Mouse (Mus musculus) heart, postnatal 0 days (tissue): Measurements from ENCODE around the gene 5730596B20Rik. TPM values are rescaled to one million over a fixed set of nuclear protein-coding genes. Genes with fewer than 3 reads are reported as not detected.
A peak's percentile ranks its signal among the peaks of the same experiment; 100 is the strongest.

ENCODE experiments used
- ATAC-seq: fragments of 200-750 bp; cut with Nextera tagmentation; 2 replicates; pipeline ENCODE4 v1.8.0; 2017; ENCODE audit warnings: low read depth, moderate number of reproducible peaks, moderate library complexity; ENCODE audit not compliant: insufficient read depth
- DNase-seq: peaks from one replicate; pipeline ENCODE4 v3.0.0-alpha.2; 2016; ENCODE audit warnings: low spot score
- H3K27ac ChIP-seq: fragments of 300-500 bp; sonication (generic); 2 replicates; pipeline ENCODE4 v1.5.1; 2014; ENCODE audit warnings: low read depth, mild to moderate bottlenecking
- H3K27me3 ChIP-seq: fragments of 300-500 bp; sonication (generic); 2 replicates; pipeline ENCODE4 v1.6.1; 2014; ENCODE audit warnings: low read length, mixed read lengths; ENCODE audit not compliant: control insufficient read depth, insufficient read depth
- H3K36me3 ChIP-seq: fragments of 300-500 bp; sonication (generic); replicated peaks from 2 replicates; pipeline ENCODE4 v1.6.1; 2014; ENCODE audit warnings: low read length, mixed read lengths; ENCODE audit not compliant: control insufficient read depth, insufficient read depth
- H3K4me1 ChIP-seq: fragments of 300-500 bp; sonication (generic); 2 replicates; pipeline ENCODE4 v1.6.1; 2014; ENCODE audit warnings: antibody characterized with exemption; ENCODE audit not compliant: control insufficient read depth, insufficient read depth
- H3K4me2 ChIP-seq: fragments of 300-500 bp; sonication (generic); 2 replicates; pipeline ENCODE4 v1.6.1; 2014; ENCODE audit warnings: low read depth, mild to moderate bottlenecking, low read length, moderate library complexity
- H3K4me3 ChIP-seq: fragments of 300-500 bp; sonication (generic); 2 replicates; pipeline ENCODE4 v1.5.1; 2014; ENCODE audit warnings: low read depth, low read length
- H3K9ac ChIP-seq: fragments of 300-500 bp; sonication (generic); replicated peaks from 2 replicates; pipeline ENCODE4 v1.6.1; 2014; ENCODE audit warnings: low read depth, low read length, mixed read lengths
- H3K9me3 ChIP-seq: fragments of 300-500 bp; sonication (generic); replicated peaks from 2 replicates; pipeline ENCODE4 v1.6.1; 2016; ENCODE audit warnings: low read length; ENCODE audit not compliant: control insufficient read depth
- CTCF ChIP-seq: IDR thresholded peaks from 2 replicates; pipeline ENCODE4 v1.5.1; 2016; ENCODE audit warnings: antibody characterized with exemption, control low read depth, low read depth
- EP300 ChIP-seq: IDR thresholded peaks from 2 replicates; pipeline ENCODE4 v1.6.1; 2016; ENCODE audit warnings: antibody characterized with exemption, low read depth
- WGBS: fragments of 180-500 bp; shearing (Covaris S2); extraction: QIAGEN DNeasy Blood & Tissue Kit; methylation state at CpG from one replicate; pipeline ENCODE4 v1.1.7; 2014; 5-methylcytosine and 5-hydroxymethylcytosine counted together
- polyA plus RNA-seq: library from polyadenylated mRNA; unstranded; fragments of >200 nt; fragmentation: Nextera tagmentation; extraction: Ambion mirVana; gene quantifications from 2 replicates; pipeline ENCODE4 v1.2.1, GENCODE M21; 2015
- total RNA-seq: library from RNA; depleted of rRNA; stranded (reverse); fragments of >200 nt; gene quantifications from 2 replicates; pipeline ENCODE4 v1.2.3, GENCODE M21; 2014; ENCODE audit warnings: low replicate concordance

Gene 5730596B20Rik
- total and polyA plus RNA-seq, 2 experiments from 2014 or later: 0.03 to 0.84 TPM

GRCm38 (mm10) chr6:52211170-52211935 lies 34.1 kb downstream of the 5730596B20Rik start:
- Histone ChIP-seq H3K4me3 (peak overlapping the region; percentile 17), H3K4me1 (no peaks in the 10 kb centered on the region), H3K27ac (no peak overlapping the region), H3K4me2 (peak overlapping the region; percentile 43), H3K36me3 (no peaks in the 10 kb centered on the region), H3K9ac (no peak overlapping the region), H3K9me3 (no peaks in the 10 kb centered on the region), H3K27me3 (peaks cover 99% of the 10 kb centered on the region)
- TF ChIP-seq EP300 (no peak), CTCF (peak; percentile 64)
- ATAC-seq (peak; percentile 68), DNase-seq (peak; percentile 71)
- 3% methylated on average over 37 of the region's 37 CpGs for WGBS

- 5% methylated on average over 13 of the region's 13 CpGs for WGBS
- Histone ChIP-seq H3K4me1 (no peaks in the 10 kb centered on the region), H3K4me2 (peak overlapping the region; percentile 43), H3K4me3 (peak overlapping the region; percentile 17), H3K9ac (no peak overlapping the region), H3K36me3 (no peaks in the 10 kb centered on the region), H3K27ac (no peak overlapping the region), H3K27me3 (peaks cover 99% of the 10 kb centered on the region), H3K9me3 (no peaks in the 10 kb centered on the region)
- no peak for DNase-seq
- no peak for ATAC-seq
- TF ChIP-seq CTCF: no peak
- no peak for TF ChIP-seq EP300
Measured at GRCm38 (mm10) chr6:52211961-52212360, 34.7 kb downstream of the 5730596B20Rik start.

- no peak overlapping the region for H3K27ac ChIP-seq
- DNase-seq: no peak
- H3K27me3 ChIP-seq: peaks cover 99% of the 10 kb centered on the region
- H3K4me2 ChIP-seq: peak overlapping the region; percentile 43
- no peaks in the 10 kb centered on the region for H3K9me3 ChIP-seq
- TF ChIP-seq CTCF: no peak
- TF ChIP-seq EP300: no peak
- peak overlapping the region; percentile 32 for H3K4me3 ChIP-seq
- WGBS: 3% methylated on average over 22 of the region's 22 CpGs
- H3K9ac ChIP-seq: no peak overlapping the region
- ATAC-seq: no peak
- no peaks in the 10 kb centered on the region for H3K36me3 ChIP-seq
- no peaks in the 10 kb centered on the region for H3K4me1 ChIP-seq
Measured at GRCm38 (mm10) chr6:52212556-52213118, 35.3 kb downstream of the 5730596B20Rik start.

GRCm38 (mm10) chr6:52213119-52213986 lies 36.1 kb downstream of the 5730596B20Rik start, which contains the start of the genes Hoxa3 and Gm28308:
TSS of gene Hoxa3 (minus strand) at chr6:52213336.
TSS of gene Gm28308 (minus strand) at chr6:52213339.
- H3K36me3 ChIP-seq: no peaks in the 10 kb centered on the region
- H3K27ac ChIP-seq: no peak within 1 kb of the TSS
- ATAC-seq (no peak), DNase-seq (no peak)
- H3K27me3 ChIP-seq: peaks cover 100% of the 10 kb centered on the region
- peak within 1 kb of the TSS; percentile 32 for H3K4me3 ChIP-seq
- H3K9ac ChIP-seq: no peak within 1 kb of the TSS
- 4% methylated on average over 38 of the region's 38 CpGs for WGBS
- H3K9me3 ChIP-seq: no peaks in the 10 kb centered on the region
- no peaks in the 10 kb centered on the region for H3K4me1 ChIP-seq
- H3K4me2 ChIP-seq: peak within 1 kb of the TSS; percentile 43
- TF ChIP-seq EP300 (no peak), CTCF (no peak)

GRCm38 (mm10) chr6:52214271-52214670 lies 37.0 kb downstream of the 5730596B20Rik start:
- DNase-seq: no peak

More at GRCm38 (mm10) chr6:52214271-52214670, 37.0 kb downstream of the 5730596B20Rik start:
- Histone ChIP-seq H3K27me3 (peaks cover 100% of the 10 kb centered on the region), H3K4me2 (no peak overlapping the region), H3K9ac (no peak overlapping the region), H3K36me3 (no peaks in the 10 kb centered on the region), H3K4me3 (no peak overlapping the region), H3K4me1 (no peaks in the 10 kb centered on the region), H3K9me3 (no peaks in the 10 kb centered on the region), H3K27ac (no peak overlapping the region)
- ATAC-seq: no peak
- TF ChIP-seq EP300: no peak
- no peak for TF ChIP-seq CTCF
- WGBS: 15% methylated on average over 5 of the region's 5 CpGs
